Mouse (Mus musculus) lung, embryonic 14.5 days (tissue): ENCODE measurements around the gene Gm10024. TPM values are rescaled to one million over a fixed set of nuclear protein-coding genes. Genes with fewer than 3 reads are reported as not detected.
"Not testable (repeated sequence)": the region's sequence is repeated elsewhere in the genome, so short reads cannot be mapped to it uniquely, and the experiment has no call there.

Experiments
- ATAC-seq: fragments of 200-750 bp; cut with Nextera tagmentation; 2 replicates; pipeline ENCODE4 v1.8.0; 2017; ENCODE audit warnings: mild to moderate bottlenecking, moderate TSS enrichment, moderate library complexity; ENCODE audit not compliant: insufficient read depth
- DNase-seq: peaks from one replicate; pipeline ENCODE4 v3.0.0-alpha.2; 2015
- H3K27ac ChIP-seq: fragments of 300-500 bp; sonication (generic); 2 replicates; pipeline ENCODE4 v1.5.1; 2014; ENCODE audit warnings: low read depth, mild to moderate bottlenecking, moderate library complexity
- H3K27me3 ChIP-seq: fragments of 300-500 bp; sonication (generic); 2 replicates; pipeline ENCODE4 v1.6.1; 2014; ENCODE audit warnings: low read length, control low read depth; ENCODE audit not compliant: insufficient read depth
- H3K36me3 ChIP-seq: fragments of 300-500 bp; sonication (generic); 2 replicates; pipeline ENCODE4 v1.6.1; 2014; ENCODE audit warnings: control low read depth; ENCODE audit not compliant: insufficient read depth
- H3K4me1 ChIP-seq: fragments of 300-500 bp; sonication (generic); 2 replicates; pipeline ENCODE4 v1.6.1; 2014; ENCODE audit warnings: antibody characterized with exemption, control low read depth; ENCODE audit not compliant: insufficient read depth
- H3K4me2 ChIP-seq: fragments of 300-500 bp; sonication (generic); 2 replicates; pipeline ENCODE4 v1.6.1; 2014; ENCODE audit warnings: mild to moderate bottlenecking
- H3K4me3 ChIP-seq: fragments of 300-500 bp; sonication (generic); 2 replicates; pipeline ENCODE4 v1.5.1; 2014; ENCODE audit warnings: low read depth, low read length
- H3K9ac ChIP-seq: fragments of 300-500 bp; sonication (generic); 2 replicates; pipeline ENCODE4 v1.6.1; 2014
- H3K9me3 ChIP-seq: fragments of 300-500 bp; sonication (generic); 2 replicates; pipeline ENCODE4 v1.6.1; 2016; ENCODE audit warnings: low read depth, low read length, control low read depth
- CTCF ChIP-seq: IDR thresholded peaks from 2 replicates; pipeline ENCODE4 v1.5.1; 2016; ENCODE audit warnings: antibody characterized with exemption, low read depth
- WGBS: fragments of 180-500 bp; shearing (Covaris S2); extraction: QIAGEN DNeasy Blood & Tissue Kit; methylation state at CpG from one replicate; pipeline ENCODE4 v1.1.7; 2014; 5-methylcytosine and 5-hydroxymethylcytosine counted together
- polyA plus RNA-seq: library from polyadenylated mRNA; unstranded; fragments of >200 nt; fragmentation: Nextera tagmentation; extraction: Ambion mirVana; gene quantifications from 2 replicates; pipeline ENCODE4 v1.2.1, GENCODE M21; 2014

The Gm10024 gene
- polyA plus RNA-seq, 1 experiment from 2014 or later, result not detected

- H3K27me3 ChIP-seq, H3K9ac ChIP-seq, H3K9me3 ChIP-seq, H3K4me2 ChIP-seq, H3K36me3 ChIP-seq, H3K4me1 ChIP-seq, H3K4me3 ChIP-seq, ATAC-seq, H3K27ac ChIP-seq: not testable (repeated sequence)
- DNase-seq, result peak; percentile 21
- TF ChIP-seq CTCF, result 0 out of 2 replicates have a peak, but pooled peaks have one; percentile 14
- WGBS, result 47% methylated on average over 3 of the region's 3 CpGs
Observed at GRCm38 (mm10) chr10:77752312-77752711, 41.1 kb downstream of the Gm10024 start.

DNA sequence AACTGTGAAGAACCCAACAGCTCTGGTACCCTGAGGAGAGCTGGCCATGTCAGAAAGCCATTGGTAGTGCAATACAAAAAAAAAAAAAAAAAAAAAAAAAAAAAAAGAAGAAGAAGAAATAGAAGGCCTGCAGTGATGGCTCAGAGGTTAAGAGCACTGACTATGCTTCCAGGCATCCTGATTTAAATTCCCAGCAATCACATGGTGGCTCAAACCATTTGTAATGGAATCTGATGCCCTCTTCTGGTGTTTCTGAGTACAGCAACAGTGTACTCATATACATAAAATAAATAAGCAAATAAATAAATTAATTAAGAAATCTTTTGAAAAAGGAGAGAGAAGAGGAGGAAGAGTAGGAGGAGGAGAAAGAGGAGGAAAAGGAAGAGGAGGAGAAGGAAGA, 42.2 kb downstream of the Gm10024 start:
- Histone ChIP-seq H3K4me1 (no peaks in the 10 kb centered on the region), H3K4me2 (no peak overlapping the region), H3K27me3 (no peaks in the 10 kb centered on the region), H3K36me3 (no peaks in the 10 kb centered on the region), H3K9ac (no peak overlapping the region), H3K27ac (no peak overlapping the region), H3K4me3 (no peak overlapping the region), H3K9me3 (no peaks in the 10 kb centered on the region)
- no peak for ATAC-seq
- TF ChIP-seq CTCF, result no peak
- DNase-seq, result peak; percentile 10

DNA sequence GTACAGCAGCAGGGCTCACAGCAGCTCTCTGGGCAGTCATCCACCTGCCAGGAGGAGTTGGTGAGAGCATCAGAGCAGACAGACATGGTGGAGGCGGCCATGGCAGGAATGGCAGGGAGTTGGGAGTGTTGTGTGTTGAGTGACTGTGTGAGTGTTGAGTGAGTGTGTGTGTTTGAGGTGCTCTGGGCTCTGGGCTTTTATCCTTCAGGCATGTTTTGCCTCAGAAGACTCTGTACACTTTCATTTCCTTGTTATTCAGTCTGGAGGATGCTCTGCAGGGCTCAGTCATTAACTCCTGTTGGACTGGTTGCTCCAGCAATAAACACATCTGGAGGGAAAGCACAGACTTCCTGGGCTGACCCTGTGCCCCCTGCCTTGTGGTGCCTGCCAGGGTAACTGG, 48.3 kb downstream of the Gm10024 start, which contains the start of gene Gm3233:
Gene Gm3233, minus strand, starts transcription at position 101 of the 400 bp plus-strand sequence.
- DNase-seq, H3K4me1 ChIP-seq, H3K27me3 ChIP-seq, H3K4me2 ChIP-seq, H3K9ac ChIP-seq, H3K9me3 ChIP-seq, H3K4me3 ChIP-seq, H3K27ac ChIP-seq, H3K36me3 ChIP-seq, ATAC-seq: not testable (repeated sequence)
- WGBS, result no CpG with 5 or more reads among the region's 1 CpGs

Other genes starting within 250 kb of the Gm10024 start
- 38.4 and 43.8 TPM in 2 replicates for gene Fam207a, start 195.7 kb upstream of the Gm10024 start, polyA plus RNA-seq
- 2.0 and 3.0 TPM in 2 replicates for gene Itgb2, start 181.2 kb upstream of the Gm10024 start, polyA plus RNA-seq
- gene Pttg1ip, start 129.7 kb upstream of the Gm10024 start, polyA plus RNA-seq, result 109 and 112 TPM in 2 replicates
- 329 and 337 TPM in 2 replicates for gene Sumo3, start 105.4 kb upstream of the Gm10024 start, polyA plus RNA-seq
- 3.0 and 3.5 TPM in 2 replicates for gene Gm49325, start 105.3 kb upstream of the Gm10024 start, polyA plus RNA-seq
- gene Ube2g2, start 89.2 kb upstream of the Gm10024 start, polyA plus RNA-seq, result 47.9 and 50.9 TPM in 2 replicates
- gene Tspear, start 24.9 kb upstream of the Gm10024 start, polyA plus RNA-seq, result 0.11 and 0.22 TPM in 2 replicates
- not detected in 2 replicates for gene Gm19402, start 20.7 kb upstream of the Gm10024 start, polyA plus RNA-seq
- not detected in 2 replicates for gene Gm9508, start 14.2 kb upstream of the Gm10024 start, polyA plus RNA-seq
- not detected in 2 replicates for gene Gm10272, start 4.8 kb upstream of the Gm10024 start, polyA plus RNA-seq
- gene Gm10142, start 4.3 kb downstream of the Gm10024 start, polyA plus RNA-seq, result not detected in 2 replicates
- not detected in 2 replicates for gene Krtap12-1, start 9.1 kb downstream of the Gm10024 start, polyA plus RNA-seq
- gene Gm10100, start 15.0 kb downstream of the Gm10024 start, polyA plus RNA-seq, result not detected in 2 replicates
- gene Gm18596, start 31.2 kb downstream of the Gm10024 start, polyA plus RNA-seq, result not detected in 2 replicates
- gene Gm9736, start 39.9 kb downstream of the Gm10024 start, polyA plus RNA-seq, result not detected in 2 replicates
- gene Gm3233, start 48.2 kb downstream of the Gm10024 start, polyA plus RNA-seq, result not detected in 2 replicates
- not detected in 2 replicates for gene Gm3238, start 59.9 kb downstream of the Gm10024 start, polyA plus RNA-seq
- gene Gm7138, start 65.5 kb downstream of the Gm10024 start, polyA plus RNA-seq, result not detected in 2 replicates
- gene Gm3250, start 71.1 kb downstream of the Gm10024 start, polyA plus RNA-seq, result not detected in 2 replicates
- gene Gm7137, start 76.7 kb downstream of the Gm10024 start, polyA plus RNA-seq, result not detected in 2 replicates
- gene Gm9639, start 83.6 kb downstream of the Gm10024 start, polyA plus RNA-seq, result not detected in 2 replicates
- not detected in 2 replicates for gene Gm19668, start 87.7 kb downstream of the Gm10024 start, polyA plus RNA-seq
- not detected in 2 replicates for gene Gm9507, start 100.4 kb downstream of the Gm10024 start, polyA plus RNA-seq
- not detected in 2 replicates for gene Gm2696, start 103.2 kb downstream of the Gm10024 start, polyA plus RNA-seq
- not detected in 2 replicates for gene Krtap10-4, start 115.6 kb downstream of the Gm10024 start, polyA plus RNA-seq
- gene Krtap10-10, start 124.5 kb downstream of the Gm10024 start, polyA plus RNA-seq, result not detected in 2 replicates
- not detected in 2 replicates for gene Gm36176, start 135.3 kb downstream of the Gm10024 start, polyA plus RNA-seq
- gene Gm10318, start 141.4 kb downstream of the Gm10024 start, polyA plus RNA-seq, result not detected in 2 replicates
- gene Gm3285, start 150.5 kb downstream of the Gm10024 start, polyA plus RNA-seq, result not detected in 2 replicates
- gene Lrrc3, start 191.1 kb downstream of the Gm10024 start, polyA plus RNA-seq, result 3.4 and 4.2 TPM in 2 replicates